Mouse (Mus musculus) heart, embryonic 11.5 days (tissue): ENCODE results near the gene Tmprss13. TPM values are rescaled to one million over a fixed set of nuclear protein-coding genes. Genes with fewer than 3 reads are reported as not detected.

ENCODE experiments used
- ATAC-seq: fragments of 200-750 bp; cut with Nextera tagmentation; replicated peaks from 2 replicates; pipeline ENCODE4 v1.8.0; 2017; ENCODE audit warnings: moderate library complexity; ENCODE audit not compliant: insufficient number of reproducible peaks, low FRiP score, low TSS enrichment
- H3K27ac ChIP-seq: fragments of 300-500 bp; sonication (generic); 2 replicates; pipeline ENCODE4 v1.5.1; 2014; ENCODE audit warnings: mild to moderate bottlenecking, low read depth, low read length
- H3K27me3 ChIP-seq: fragments of 300-500 bp; sonication (generic); 2 replicates; pipeline ENCODE4 v1.6.1; 2014; ENCODE audit warnings: mild to moderate bottlenecking, low read length, mixed read lengths; ENCODE audit not compliant: control insufficient read depth, insufficient read depth
- H3K36me3 ChIP-seq: fragments of 300-500 bp; sonication (generic); 2 replicates; pipeline ENCODE4 v1.6.1; 2014; ENCODE audit warnings: mild to moderate bottlenecking, low read length, moderate library complexity, mixed read lengths; ENCODE audit not compliant: control insufficient read depth, insufficient read depth
- H3K4me1 ChIP-seq: fragments of 300-500 bp; sonication (generic); 2 replicates; pipeline ENCODE4 v1.6.1; 2014; ENCODE audit warnings: low read length; ENCODE audit not compliant: control insufficient read depth, insufficient read depth
- H3K4me2 ChIP-seq: fragments of 300-500 bp; sonication (generic); 2 replicates; pipeline ENCODE4 v1.6.1; 2014; ENCODE audit warnings: mild to moderate bottlenecking, moderate library complexity
- H3K4me3 ChIP-seq: fragments of 300-500 bp; sonication (generic); 2 replicates; pipeline ENCODE4 v1.5.1; 2014; ENCODE audit warnings: low read depth, low read length
- H3K9ac ChIP-seq: fragments of 300-500 bp; sonication (generic); 2 replicates; pipeline ENCODE4 v1.6.1; 2014; ENCODE audit warnings: mild to moderate bottlenecking, low read depth, low read length, moderate library complexity
- H3K9me3 ChIP-seq: fragments of 300-500 bp; sonication (generic); replicated peaks from 2 replicates; pipeline ENCODE4 v1.6.1; 2016; ENCODE audit warnings: low read length; ENCODE audit not compliant: control insufficient read depth
- WGBS: fragments of 180-500 bp; shearing (Covaris S2); extraction: QIAGEN DNeasy Blood & Tissue Kit; methylation state at CpG from one replicate; pipeline ENCODE4 v1.1.7; 2014; ENCODE audit not compliant: insufficient replicate concordance; 5-methylcytosine and 5-hydroxymethylcytosine counted together
- polyA plus RNA-seq: library from polyadenylated mRNA; unstranded; fragments of >200 nt; fragmentation: Nextera tagmentation; extraction: Ambion mirVana; gene quantifications from 2 replicates; pipeline ENCODE4 v1.2.1, GENCODE M21; 2014

Gene Tmprss13
- polyA plus RNA-seq, 1 experiment from 2014 or later, result 0.31 TPM

- Histone ChIP-seq H3K4me3 (no peak overlapping the region), H3K4me2 (no peak overlapping the region), H3K27me3 (peaks cover under 1% of the 10 kb centered on the region; the same call in 1 of the 2 replicates), H3K36me3 (no peaks in the 10 kb centered on the region), H3K27ac (no peak overlapping the region), H3K9ac (no peak overlapping the region), H3K9me3 (no peaks in the 10 kb centered on the region), H3K4me1 (no peaks in the 10 kb centered on the region)
- ATAC-seq, result no peak
- 85% methylated on average over 6 of the region's 6 CpGs for WGBS
Observed at GRCm38 (mm10) chr9:45395218-45395617, 76.3 kb downstream of the Tmprss13 start.

GRCm38 (mm10) chr9:45395796-45396195 lies 76.9 kb downstream of the Tmprss13 start:
- no peak overlapping the region for H3K4me2 ChIP-seq
- no peak overlapping the region for H3K9ac ChIP-seq
- no peak overlapping the region for H3K27ac ChIP-seq
- peaks cover 6% of the 10 kb centered on the region for H3K27me3 ChIP-seq
- H3K4me1 ChIP-seq, result no peaks in the 10 kb centered on the region
- no peak for ATAC-seq
- no peak overlapping the region for H3K4me3 ChIP-seq
- H3K36me3 ChIP-seq, result no peaks in the 10 kb centered on the region
- WGBS, result 56% methylated on average over 3 of the region's 3 CpGs
- no peaks in the 10 kb centered on the region for H3K9me3 ChIP-seq

Other genes starting within 250 kb of the Tmprss13 start
- 0.31 and 0.36 TPM in 2 replicates for gene Jaml, start 239.9 kb upstream of the Tmprss13 start, polyA plus RNA-seq
- 2.3 and 3.2 TPM in 2 replicates for gene Scn2b, start 201.3 kb upstream of the Tmprss13 start, polyA plus RNA-seq
- gene Scn4b, start 180.7 kb upstream of the Tmprss13 start, polyA plus RNA-seq, result 0.10 and 0.46 TPM in 2 replicates
- not detected in 2 replicates for gene BC049352, start 137.1 kb upstream of the Tmprss13 start, polyA plus RNA-seq
- gene Tmprss4, start 115.0 kb upstream of the Tmprss13 start, polyA plus RNA-seq, result 0.07 TPM in 1 of 2 replicates, not detected in the other
- gene Il10ra, start 50.0 kb upstream of the Tmprss13 start, polyA plus RNA-seq, result 0.37 and 0.69 TPM in 2 replicates
- gene Fxyd6, start 51.1 kb downstream of the Tmprss13 start, polyA plus RNA-seq, result 26.7 and 27.7 TPM in 2 replicates
- 1.0 and 1.6 TPM in 2 replicates for gene Fxyd2, start 80.6 kb downstream of the Tmprss13 start, polyA plus RNA-seq
- 0.23 TPM in 1 of 2 replicates, not detected in the other for gene Dscaml1, start 107.5 kb downstream of the Tmprss13 start, polyA plus RNA-seq